Mouse (Mus musculus) heart, adult 18-20 months (tissue): ENCODE measurements at regions not wholly inside any gene's neighbourhood (a gene's known extent, or its start where the extent isn't known, plus 50 kb on each side); places are given as distances from the start of the nearest gene placed in this dataset.
A peak's percentile ranks its signal among the peaks of the same experiment; 100 is the strongest.

Source experiments
- DNase-seq, 2 experiments: peaks; one replicate each; pipeline ENCODE4 v3.0.0; 2021 to 2022; ENCODE audit warnings: mixed read lengths in 1 of 2

DNA sequence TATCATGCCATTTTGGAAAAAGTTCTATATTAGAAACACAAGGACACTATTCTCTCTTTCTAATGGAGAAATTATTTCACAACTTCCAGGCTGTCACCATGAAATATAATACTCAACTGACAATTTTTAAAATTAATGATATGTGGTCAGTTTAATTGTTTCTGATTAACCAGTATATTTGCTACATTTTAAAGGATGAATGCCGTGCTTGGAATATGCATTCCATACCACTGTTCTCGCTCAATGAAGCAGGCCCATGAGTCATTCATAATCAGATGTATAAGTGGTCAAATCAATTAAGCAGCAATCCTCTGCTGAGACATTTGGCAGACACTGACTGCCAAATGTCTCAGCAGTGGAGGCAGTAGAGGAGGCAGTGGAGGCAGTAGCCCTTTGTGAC, 283.4 kb upstream of the Gpc5 start:
- no peak for DNase-seq

DNA sequence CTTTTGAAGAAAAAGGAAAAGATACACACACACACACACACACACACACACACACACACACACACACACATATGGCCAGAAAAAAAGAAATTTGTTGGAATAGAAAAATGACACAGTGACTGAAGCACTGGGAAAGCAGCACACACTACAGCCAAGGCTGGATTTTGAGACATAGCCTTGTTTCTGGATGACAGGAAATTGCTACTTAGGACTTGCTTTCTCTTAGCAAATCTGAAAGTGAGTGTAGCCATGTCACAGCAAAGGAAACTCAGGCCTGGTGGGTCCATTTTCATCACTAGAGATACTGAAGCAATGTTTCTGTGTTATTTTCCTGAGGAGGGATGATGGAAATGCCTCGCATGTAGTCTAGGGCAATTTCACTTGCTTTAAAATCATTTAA, 271.3 kb upstream of the Gpc5 start:
- no peak for DNase-seq

DNA sequence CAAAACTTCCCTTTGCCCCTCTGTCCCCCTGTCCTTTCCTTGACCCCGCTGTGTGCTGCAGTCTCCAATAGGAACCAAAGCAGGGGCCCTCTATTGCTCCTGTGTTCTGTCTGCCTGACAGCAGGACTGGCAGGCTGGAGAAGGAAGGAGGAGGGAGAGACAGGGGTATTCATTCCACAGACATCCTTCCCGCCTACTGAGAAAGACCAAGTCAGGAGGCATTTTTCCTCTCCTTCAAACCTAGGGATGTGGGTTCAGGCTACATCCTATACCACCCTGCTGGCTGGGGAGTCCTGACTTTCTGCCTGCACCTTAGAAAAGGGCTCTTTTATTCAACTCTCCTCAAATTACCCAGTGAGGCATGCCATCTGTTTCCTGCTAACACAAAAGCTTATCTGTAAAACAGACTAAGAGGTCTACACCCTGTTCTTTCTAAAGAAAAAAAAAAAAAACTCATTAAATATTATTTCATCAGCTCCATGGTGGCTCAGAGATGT, 270.9 kb upstream of the Gpc5 start:
- no peak for DNase-seq

DNA sequence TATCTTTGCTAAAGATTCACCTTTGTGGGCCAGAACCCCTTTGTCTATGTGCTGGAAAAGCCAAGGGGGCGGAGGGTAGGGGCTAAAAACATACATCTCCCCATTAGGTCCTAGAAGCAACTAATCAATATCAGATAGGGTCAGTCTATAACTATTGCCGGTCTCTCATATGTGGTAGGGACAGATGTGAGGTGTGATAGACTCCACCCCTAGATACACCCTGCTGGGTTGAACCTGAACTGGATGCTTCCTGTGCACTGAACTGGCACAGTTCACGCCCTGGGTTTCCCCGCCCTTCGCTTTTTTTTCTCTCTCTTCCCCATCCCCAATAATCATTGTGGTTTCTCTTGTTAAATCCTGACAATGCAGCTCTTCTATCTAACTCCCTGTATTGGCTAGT, 270.3 kb upstream of the Gpc5 start:
- no peak for DNase-seq

DNA sequence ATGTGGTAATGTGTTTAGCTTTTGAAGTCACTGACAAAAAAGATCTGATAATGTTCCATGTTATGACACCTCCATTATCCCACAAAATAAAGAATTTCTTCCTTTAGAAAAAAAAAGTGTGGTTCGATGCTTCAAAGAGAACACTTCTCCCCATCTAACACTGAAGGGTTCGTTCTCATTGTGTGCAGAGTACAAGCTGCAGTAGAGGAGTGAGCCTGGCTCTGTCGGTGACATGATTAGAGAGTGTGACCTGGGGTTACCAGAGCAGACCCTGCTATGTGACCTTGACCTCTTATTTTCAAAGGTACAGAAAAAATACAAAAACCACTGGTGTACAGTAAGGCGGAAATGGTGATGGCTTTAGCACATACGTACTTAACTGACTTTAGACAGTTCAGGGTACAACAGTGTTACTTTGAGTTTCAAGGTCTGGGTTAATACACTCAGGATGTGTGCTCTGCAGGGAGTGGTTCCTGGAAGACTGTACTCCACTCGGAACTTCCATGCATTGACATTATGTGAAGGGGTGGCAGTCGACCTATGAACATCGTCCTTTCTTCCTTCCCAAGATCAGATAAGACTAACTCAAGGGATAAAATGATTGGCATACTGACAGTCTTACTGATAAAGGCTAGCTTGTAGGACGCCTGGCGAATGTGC, 265.2 kb upstream of the Gpc5 start:
- no peak for DNase-seq

DNA sequence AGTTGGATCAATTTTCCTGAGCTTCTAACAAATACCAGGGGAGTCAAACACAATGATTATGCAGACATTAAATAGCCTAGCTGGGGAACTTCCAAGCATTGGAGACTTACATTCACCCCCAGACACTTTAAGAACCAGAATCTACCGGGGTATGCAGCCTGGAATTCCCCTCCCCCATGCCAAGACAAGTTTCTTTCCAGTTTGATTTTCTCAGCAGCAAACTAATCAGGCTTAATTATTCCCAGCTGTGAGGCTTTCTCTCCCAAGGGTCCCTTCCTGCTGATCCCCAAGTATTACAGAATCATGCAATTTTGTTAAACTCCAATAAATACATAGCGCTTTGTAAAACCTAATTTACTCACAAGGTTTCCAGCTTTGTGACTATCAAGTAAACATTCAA, 262.7 kb upstream of the Gpc5 start:
- no peak for DNase-seq

DNA sequence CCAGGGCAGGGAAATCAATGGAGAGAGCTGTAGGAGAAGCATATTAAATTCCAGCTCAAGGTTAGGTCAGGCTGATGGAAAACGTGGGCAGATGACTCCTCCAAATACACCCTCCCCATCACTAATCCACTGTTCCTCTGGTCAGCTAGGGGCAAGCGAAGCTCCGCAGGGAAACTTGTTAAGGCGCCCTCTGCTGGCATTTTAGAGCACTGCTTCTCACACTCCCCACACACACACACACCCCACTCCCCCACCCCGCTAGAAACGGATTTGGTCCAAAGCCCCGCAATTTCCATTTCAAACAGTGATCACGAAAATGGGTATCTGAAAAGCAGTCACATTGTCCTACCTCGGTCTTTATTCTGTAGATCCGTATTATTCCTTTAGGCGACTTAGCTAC, 259.0 kb upstream of the Gpc5 start:
- DNase-seq = no peak

DNA sequence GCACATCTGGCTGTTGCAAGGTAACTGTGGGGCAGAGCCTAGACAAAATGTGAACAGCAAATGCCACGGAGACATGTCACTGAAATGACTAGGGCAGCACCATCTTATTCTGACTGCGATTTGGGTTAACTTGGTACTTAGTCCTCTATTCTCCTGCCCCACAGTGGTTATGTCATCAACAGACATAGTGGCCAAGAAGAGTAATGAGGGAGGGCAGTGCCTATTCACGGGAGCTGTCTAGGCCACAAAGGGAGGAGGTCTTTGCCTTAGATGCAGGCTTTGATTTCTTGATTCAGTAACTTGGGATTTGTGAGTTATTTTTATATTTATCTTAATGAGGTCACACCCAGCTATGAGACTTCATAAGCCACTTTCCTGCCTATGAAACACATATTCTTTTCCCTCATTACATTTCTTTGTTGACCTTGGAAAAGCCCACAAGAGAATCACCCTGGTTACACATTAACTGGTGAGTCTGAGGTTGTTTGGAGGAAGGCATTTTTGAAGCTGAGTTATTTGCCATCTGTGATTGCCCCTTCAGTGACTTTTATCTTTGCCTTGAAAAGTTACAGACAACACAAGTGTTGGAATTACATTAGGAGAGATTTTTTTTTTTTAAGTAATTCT, 255.2 kb upstream of the Gpc5 start:
- no peak for DNase-seq

DNA sequence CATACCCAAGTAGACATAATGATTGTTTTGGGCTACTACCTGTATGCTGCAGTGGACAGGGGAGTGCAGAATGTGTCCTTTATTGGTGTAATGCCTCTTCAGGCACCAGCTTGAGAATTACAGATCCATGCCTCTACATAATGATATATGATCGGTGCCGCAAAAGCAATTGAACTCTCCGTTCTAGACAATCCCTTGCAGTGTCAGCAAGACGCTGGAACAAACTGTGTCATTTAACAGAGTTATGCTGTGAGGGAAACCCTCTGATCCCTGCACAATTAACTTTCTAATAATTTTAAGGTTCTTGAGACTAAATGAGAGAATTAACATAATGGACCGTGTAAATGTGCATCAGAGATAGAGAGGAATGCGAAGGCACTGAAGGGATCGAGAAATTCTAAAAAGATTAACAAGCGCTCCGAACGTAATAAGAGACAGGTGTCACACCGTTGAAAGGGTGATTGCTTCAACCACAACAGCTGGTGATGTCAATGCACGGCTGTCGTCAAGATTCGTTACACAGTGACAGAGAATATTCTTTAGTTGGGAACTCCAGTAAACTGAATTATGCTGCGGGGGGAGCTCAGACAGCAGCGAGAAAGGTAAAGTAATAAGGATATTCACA, 254.3 kb upstream of the Gpc5 start:
- DNase-seq = no peak

DNA sequence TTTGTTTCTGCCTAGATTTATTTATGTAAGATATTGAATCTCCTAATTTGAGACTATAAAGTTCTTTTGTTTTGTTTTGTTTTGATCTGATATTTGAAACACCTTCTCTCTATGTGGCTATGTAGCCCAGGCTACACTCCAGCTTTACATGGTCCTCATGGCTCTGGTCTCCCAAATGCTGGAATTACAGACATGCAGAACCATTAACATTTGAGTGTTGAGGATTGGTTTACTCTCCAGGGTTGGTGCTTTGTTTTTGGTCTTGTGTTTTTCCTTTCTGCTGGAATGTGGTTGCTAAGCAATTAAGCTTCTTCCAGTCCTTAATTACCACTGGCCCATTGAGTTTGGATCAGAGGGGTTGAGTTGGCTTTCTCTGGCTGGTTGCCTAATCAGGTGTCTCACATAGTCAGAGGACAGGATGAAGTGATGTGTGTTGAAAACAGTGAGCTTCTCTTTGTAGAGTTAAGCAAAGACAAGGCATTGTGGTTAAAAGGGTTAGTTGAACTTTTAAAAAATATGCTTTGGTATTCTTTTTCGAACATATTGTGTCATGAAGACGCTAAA, 252.6 kb upstream of the Gpc5 start:
- DNase-seq = no peak

DNA sequence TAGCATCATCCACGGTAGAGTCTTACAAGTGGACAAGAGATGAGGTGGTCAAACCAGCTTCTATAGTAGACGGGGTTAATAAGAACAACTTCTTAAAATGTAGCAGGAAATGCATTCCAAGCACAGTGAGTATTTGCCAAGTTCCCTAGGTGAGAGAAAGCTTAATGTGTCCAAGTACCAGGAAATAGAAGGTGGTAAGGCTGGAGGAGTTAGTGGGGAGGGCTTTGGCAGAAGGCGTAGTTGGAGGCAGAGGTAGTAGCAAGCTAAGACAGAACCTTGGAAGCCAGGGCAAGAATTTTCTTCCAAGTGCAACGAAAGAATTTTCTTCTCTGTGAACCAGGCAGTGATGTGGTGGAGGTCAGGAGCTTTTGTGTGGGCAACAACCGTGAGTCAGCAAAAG, 251.2 kb upstream of the Gpc5 start:
- peak in 1 of 2 experiments; percentile 1 for DNase-seq

DNA sequence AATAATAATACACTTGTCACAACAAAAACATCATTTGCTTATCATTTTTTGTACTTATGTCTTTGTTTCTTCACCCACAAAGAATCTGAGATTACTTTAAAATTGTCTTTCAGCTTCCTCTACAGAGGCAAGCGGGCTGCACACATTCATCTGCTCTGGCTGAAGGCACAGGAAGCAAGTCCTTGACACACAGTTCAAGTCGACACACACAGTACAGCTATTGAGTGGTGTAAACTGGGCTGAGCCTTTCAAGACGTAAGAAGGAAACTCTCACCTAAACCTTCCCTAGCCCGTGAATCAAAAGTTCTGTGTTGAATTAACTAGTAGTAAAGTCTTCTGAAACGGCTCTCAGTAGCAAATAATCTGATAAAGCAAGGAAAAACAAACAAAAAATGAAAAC, 250.5 kb upstream of the Gpc5 start:
- DNase-seq = no peak

DNA sequence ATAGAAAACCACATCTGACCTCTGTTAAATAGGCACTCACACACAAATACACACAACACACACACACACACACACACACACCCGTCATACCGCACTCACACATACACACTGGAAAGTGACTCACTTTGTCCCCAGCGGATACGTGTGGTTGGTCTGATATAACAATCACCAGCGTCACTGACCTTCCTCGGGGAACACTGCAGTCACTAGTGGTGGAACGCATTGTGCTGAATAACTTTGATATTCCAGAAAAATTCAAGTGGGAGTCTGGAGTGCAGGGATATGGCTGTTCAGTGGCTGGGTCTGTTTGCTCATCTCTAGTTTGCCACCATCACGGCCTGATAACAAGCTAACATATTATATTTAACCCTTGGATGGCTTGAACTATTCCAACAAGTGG, 249.7 kb upstream of the Gpc5 start:
- no peak for DNase-seq

DNA sequence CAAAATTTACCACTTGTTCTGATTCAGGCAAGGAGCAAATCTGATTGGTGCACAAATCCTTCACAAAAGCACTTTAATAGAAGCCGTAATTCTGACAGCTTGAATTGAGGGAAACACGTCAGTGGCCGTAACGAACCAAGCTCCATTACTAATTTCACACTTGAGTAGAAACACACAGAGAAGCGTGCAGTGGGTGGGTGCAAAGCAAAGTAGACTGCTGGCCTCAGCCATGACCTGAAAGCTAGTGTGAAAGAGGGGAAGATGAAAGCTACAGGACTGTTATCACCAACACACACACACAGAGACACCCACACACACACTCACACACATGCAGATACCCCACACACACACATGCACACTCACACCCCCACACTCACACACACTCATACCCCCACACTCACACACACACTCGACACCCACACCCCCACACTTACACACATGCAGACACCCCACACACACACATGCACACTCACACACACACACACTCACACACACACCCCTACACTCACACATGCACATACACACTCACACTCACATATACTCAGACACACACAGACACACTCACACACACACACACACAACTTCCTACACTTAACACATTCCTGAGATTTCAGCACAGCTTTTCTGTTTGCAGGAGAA, 248.8 kb upstream of the Gpc5 start:
- DNase-seq = no peak

DNA sequence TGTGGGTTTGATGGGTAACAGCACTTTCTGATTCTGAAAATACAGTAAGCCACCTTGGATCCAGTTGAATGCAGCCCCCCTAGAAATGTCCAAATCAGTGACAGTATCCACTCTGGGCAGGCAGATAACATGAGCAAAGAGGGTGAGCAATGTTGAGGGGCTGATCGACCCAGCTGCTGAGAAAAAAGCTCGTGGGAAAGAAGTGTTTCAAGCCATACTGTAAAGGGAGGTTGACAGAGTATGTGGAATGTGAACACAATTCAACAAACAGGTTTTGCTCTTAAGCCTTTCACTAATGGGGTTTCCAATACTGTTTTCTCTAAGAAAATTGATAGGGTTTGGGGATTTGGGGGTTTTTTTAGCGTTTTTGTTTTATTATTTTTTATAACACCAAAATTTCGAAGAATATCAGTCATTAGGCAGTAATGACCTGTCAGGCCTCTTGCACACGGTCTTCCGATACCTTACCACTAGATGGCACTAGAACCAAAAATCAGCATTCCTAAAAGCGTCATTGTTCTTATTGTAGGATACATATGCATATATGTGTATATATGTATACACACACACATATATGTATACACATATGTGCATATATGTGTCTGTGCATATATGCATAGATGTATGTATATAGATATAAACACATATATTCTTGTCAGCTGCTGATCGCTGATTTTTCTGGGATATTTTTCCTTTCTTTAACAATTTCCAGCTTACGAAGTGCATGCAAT, 237.5 kb upstream of the Gpc5 start:
- peak in 1 of 2 experiments; percentile 33 for DNase-seq

DNA sequence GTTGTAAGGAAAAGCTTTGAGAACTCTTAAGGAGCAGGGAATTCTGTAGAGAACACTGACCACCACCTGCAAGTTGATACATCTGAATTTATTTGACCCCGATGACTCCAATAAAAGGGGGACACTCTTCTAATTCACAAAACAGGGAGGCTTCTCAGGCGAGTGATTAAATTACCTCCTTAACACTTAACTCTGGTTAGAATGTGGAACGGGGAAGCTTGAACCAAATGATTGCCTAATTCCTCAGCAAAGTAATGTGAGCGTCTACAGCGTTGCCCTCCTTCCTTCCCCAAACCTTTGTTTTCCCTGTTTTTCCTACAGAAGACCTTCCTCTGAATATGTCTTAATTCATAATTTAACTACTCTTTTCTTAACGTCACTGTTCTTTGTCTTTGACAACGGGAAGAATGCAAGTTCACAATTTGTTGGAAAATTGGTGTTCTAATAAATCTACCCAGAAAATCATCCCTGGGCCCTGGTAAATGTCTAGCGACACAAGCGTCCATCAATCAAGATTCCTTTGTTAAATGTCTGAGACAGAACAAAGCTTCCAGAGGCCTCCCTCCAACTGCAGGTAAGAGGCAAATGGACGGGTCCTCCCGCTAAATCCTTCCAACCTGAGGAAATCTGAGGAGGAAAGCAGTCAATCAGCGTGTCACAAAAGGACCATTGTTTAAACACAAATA, 236.8 kb upstream of the Gpc5 start:
- no peak for DNase-seq

DNA sequence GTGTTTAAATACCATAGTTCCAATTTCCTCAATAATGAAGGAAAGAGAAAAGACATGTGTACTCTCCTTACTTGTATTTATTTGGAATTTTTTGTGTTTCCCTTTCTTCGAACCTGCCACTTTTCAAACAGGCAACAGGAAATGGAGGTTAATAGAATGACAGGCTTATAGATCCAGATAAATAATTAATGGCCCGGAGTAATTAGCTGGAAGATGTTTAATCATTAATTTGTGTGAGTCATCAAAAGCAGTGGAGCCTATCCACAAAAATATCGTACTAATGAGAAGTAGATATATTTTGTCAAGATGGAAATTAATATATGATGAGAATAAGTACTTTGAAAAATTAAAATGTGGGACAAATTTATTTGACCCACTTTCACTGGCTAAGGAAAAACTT, 236.3 kb upstream of the Gpc5 start:
- no peak for DNase-seq

DNA sequence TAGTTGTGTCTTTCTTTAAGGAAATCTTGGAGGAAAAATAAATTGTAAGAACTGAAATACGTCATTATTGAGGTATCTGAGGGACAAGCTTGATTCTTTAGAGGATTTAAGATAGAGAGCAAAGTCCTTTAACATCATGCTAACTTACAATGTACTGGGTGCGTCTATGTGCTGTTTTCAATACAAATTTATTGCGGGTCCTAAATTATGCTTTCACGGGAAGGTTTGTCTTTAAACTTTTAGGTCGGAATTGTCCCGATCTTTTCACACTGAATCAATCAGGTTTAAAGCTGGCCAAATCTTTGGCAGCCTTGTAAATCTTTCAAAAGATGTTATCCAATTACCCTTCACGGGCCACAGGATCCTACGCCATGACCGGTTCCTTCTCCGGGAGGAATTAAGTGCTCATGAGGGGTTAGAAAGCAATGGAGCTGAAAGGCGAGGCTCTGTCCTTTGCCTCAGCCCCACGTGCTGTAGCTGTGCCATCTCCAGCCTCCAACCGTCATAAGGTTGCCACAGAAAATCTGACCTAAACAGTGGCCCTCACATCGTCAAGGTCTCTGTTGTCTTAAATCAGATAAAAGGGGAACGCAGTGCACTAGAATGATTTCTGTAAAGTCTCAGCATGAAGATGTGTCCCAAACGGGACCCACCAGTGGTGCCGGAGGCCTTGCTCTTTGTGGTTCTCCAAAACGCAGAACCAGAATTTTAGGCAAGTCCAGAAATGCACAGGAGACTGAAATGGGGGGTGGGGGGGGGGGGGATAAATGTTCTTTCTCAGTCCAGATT, 235.6 kb upstream of the Gpc5 start:
- DNase-seq = no peak

DNA sequence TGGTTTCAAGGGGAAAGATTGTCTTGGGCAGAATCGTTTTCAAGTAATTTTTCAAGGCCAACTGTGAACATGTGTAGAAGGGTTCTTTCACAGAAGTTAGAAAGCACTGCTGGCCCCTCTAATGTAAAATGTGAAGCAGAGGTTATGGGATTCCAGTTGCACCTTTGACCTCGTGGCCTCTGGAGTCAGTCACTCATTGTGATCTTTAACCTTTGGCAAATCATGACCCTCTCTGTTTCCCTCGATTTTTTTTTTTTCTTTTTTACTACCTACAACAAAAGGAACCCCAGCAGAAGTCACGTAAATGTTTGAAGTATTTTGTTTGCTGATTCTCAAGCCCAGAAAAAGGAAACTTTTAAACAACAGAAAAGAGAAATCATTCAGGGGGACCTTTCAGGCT, 234.8 kb upstream of the Gpc5 start:
- DNase-seq = no peak

DNA sequence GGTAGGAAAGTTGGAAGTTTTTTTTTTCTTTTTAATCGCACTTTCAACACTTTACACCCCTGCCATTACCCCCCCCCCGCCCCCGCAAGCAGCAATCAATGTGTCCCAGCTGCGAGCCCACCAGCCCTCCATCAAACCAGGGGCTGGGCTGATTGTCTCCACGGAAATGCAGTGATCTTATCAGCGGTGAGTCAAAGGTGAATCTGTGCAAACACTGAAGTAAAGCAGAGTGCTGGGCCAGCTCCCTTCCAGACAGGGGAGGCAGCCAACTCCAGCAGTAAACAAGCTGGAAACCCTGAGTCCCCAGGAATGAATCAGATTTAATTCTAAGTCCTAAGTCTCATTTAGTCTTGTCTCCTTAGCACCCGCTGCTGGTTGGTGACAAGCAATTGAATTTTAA, 234.3 kb upstream of the Gpc5 start:
- DNase-seq = no peak

DNA sequence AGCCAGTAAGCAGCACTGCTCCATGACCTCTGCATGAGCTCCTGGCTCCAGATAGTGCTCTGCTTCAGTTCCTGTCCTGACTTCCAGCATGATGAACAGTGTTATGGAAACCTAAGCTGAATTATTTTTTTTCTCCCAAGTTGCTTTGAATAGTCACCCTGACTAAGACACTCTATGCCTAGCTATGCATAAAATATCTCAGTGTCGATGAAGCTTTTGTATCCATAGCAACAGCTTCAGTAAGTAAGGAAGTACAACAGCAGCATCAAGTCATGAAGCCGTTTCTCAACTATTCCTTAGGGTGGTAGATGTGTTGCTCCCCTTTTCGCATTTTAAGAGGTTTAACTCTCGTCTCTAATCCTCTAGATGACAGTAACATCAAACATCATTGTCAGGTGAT, 228.4 kb upstream of the Gpc5 start:
- no peak for DNase-seq
